Mouse (Mus musculus) midbrain, embryonic 14.5 days (tissue): ENCODE measurements around the gene Rsbn1l. TPM values are rescaled to one million over a fixed set of nuclear protein-coding genes. Genes with fewer than 3 reads are reported as not detected.

Source experiments
- ATAC-seq: fragments of 200-750 bp; cut with Nextera tagmentation; 2 replicates; pipeline ENCODE4 v1.8.0; 2017; ENCODE audit warnings: moderate number of reproducible peaks, moderate library complexity; ENCODE audit not compliant: low FRiP score, low TSS enrichment
- DNase-seq: peaks from one replicate; pipeline ENCODE4 v3.0.0-alpha.2; 2015
- H3K27ac ChIP-seq: fragments of 300-500 bp; sonication (generic); replicated peaks from 2 replicates; pipeline ENCODE4 v1.5.1; 2014; ENCODE audit warnings: mild to moderate bottlenecking, low read depth, low read length, moderate library complexity
- H3K27me3 ChIP-seq: fragments of 300-500 bp; sonication (generic); 2 replicates; pipeline ENCODE4 v1.6.1; 2014; ENCODE audit warnings: low read length, control low read depth, mixed read lengths; ENCODE audit not compliant: control insufficient read depth, insufficient read depth
- H3K36me3 ChIP-seq: fragments of 300-500 bp; sonication (generic); 2 replicates; pipeline ENCODE4 v1.6.1; 2014; ENCODE audit warnings: low read length, control low read depth; ENCODE audit not compliant: control insufficient read depth, insufficient read depth
- H3K4me1 ChIP-seq: fragments of 300-500 bp; sonication (generic); 2 replicates; pipeline ENCODE4 v1.6.1; 2014; ENCODE audit warnings: mild to moderate bottlenecking, antibody characterized with exemption, low read length, control low read depth; ENCODE audit not compliant: control insufficient read depth, insufficient read depth
- H3K4me2 ChIP-seq: fragments of 300-500 bp; sonication (generic); 2 replicates; pipeline ENCODE4 v1.6.1; 2014; ENCODE audit warnings: mild to moderate bottlenecking, low read length, moderate library complexity
- H3K4me3 ChIP-seq: fragments of 300-500 bp; sonication (generic); replicated peaks from 2 replicates; pipeline ENCODE4 v1.5.1; 2014; ENCODE audit warnings: low read depth, low read length
- H3K9ac ChIP-seq: fragments of 300-500 bp; sonication (generic); replicated peaks from 2 replicates; pipeline ENCODE4 v1.6.1; 2014; ENCODE audit warnings: mild to moderate bottlenecking, low read length, moderate library complexity
- H3K9me3 ChIP-seq: fragments of 300-500 bp; sonication (generic); 2 replicates; pipeline ENCODE4 v1.6.1; 2016; ENCODE audit warnings: low read length, control low read depth, mixed read lengths; ENCODE audit not compliant: control insufficient read depth
- WGBS: fragments of 180-500 bp; shearing (Covaris S2); extraction: QIAGEN DNeasy Blood & Tissue Kit; methylation state at CpG from one replicate; pipeline ENCODE4 v1.1.7; 2014; 5-methylcytosine and 5-hydroxymethylcytosine counted together
- polyA plus RNA-seq: library from polyadenylated mRNA; unstranded; fragments of >200 nt; fragmentation: Nextera tagmentation; extraction: Ambion mirVana; gene quantifications from 2 replicates; pipeline ENCODE4 v1.2.1, GENCODE M21; 2014

The Rsbn1l gene
- 5.7 and 6.6 TPM in 2 replicates for polyA plus RNA-seq

DNA sequence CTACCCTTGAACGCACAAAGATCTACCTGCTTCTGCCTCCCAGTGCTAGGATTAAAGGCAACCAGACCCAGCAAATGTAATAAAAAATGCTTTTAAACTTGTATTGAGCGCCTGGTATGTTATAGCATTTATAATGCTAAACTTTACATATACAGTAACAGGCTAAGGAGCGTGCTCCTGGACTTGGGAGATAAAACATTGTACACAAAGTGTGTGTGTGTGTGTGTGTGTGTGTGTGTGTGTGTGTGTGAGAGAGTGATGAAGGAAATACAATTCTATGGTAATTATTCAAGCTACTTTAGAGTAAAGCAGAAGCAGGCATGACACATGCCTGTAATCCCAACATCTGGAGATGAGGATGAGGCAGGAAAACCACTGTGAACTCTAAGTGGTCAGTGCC is at the start of gene Rsbn1l:
TSS of gene Rsbn1l (minus strand) at position 101 of the 400 bp plus-strand sequence.
- ATAC-seq (no peak), DNase-seq (no peak)
- H3K27ac ChIP-seq, result no peak within 1 kb of the TSS
- H3K9me3 ChIP-seq, result peaks cover 6% of the 10 kb centered on the region; the same call in 1 of the 2 replicates
- H3K36me3 ChIP-seq, result no peaks in the 10 kb centered on the region
- no peak within 1 kb of the TSS for H3K9ac ChIP-seq
- WGBS, result 96% methylated on average over 3 of the region's 3 CpGs
- H3K27me3 ChIP-seq, result no peaks in the 10 kb centered on the region
- H3K4me1 ChIP-seq, result peaks cover 3% of the 10 kb centered on the region; the same call in 1 of the 2 replicates
- no peak within 1 kb of the TSS for H3K4me2 ChIP-seq
- no peak within 1 kb of the TSS for H3K4me3 ChIP-seq

DNA sequence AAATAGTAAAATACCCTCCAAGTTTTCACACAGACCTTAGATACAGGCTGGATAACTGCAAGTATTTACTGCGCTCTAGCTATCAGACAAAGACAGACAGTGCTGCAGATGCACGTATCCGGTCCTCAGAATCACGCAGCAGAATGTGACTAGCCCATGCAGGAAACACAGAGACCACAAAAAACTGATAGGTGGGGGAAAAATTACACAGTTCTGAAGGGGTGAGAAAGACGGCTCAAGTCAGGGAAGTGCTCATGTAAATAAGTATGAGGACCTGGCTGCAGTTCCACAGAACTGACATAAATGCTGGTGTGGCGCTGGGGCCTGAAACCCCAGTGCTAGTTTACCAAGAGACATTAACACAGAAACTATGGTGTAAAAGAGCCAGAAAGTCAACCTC is 46.5 kb upstream of the Rsbn1l start:
- H3K4me1 ChIP-seq, result no peaks in the 10 kb centered on the region
- 96% methylated on average over 6 of the region's 6 CpGs for WGBS
- no peak for ATAC-seq
- no peaks in the 10 kb centered on the region for H3K9me3 ChIP-seq
- H3K27me3 ChIP-seq, result no peaks in the 10 kb centered on the region
- H3K27ac ChIP-seq, result no peak overlapping the region
- H3K9ac ChIP-seq, result no peak overlapping the region
- H3K4me3 ChIP-seq, result no peak overlapping the region
- H3K36me3 ChIP-seq, result peaks cover 76% of the 10 kb centered on the region
- no peak overlapping the region for H3K4me2 ChIP-seq
- DNase-seq, result no peak

GRCm38 (mm10) chr5:21001622-21002315 is 45.6 kb upstream of the Rsbn1l start:
- Histone ChIP-seq H3K4me2 (no peak overlapping the region), H3K27ac (no peak overlapping the region), H3K9me3 (no peaks in the 10 kb centered on the region), H3K36me3 (peaks cover 78% of the 10 kb centered on the region), H3K4me3 (no peak overlapping the region), H3K4me1 (no peaks in the 10 kb centered on the region), H3K9ac (no peak overlapping the region), H3K27me3 (no peaks in the 10 kb centered on the region)
- DNase-seq (no peak), ATAC-seq (no peak)
- 97% methylated on average over 10 of the region's 10 CpGs for WGBS

GRCm38 (mm10) chr5:20998427-20998826 is 42.2 kb upstream of the Rsbn1l start:
- Histone ChIP-seq H3K27ac (no peak overlapping the region), H3K9me3 (no peaks in the 10 kb centered on the region), H3K4me3 (no peak overlapping the region), H3K4me1 (no peaks in the 10 kb centered on the region), H3K27me3 (no peaks in the 10 kb centered on the region), H3K4me2 (no peak overlapping the region), H3K36me3 (peaks cover 86% of the 10 kb centered on the region), H3K9ac (no peak overlapping the region)
- DNase-seq, result no peak
- ATAC-seq, result no peak
- WGBS, result 94% methylated on average over 6 of the region's 6 CpGs

DNA sequence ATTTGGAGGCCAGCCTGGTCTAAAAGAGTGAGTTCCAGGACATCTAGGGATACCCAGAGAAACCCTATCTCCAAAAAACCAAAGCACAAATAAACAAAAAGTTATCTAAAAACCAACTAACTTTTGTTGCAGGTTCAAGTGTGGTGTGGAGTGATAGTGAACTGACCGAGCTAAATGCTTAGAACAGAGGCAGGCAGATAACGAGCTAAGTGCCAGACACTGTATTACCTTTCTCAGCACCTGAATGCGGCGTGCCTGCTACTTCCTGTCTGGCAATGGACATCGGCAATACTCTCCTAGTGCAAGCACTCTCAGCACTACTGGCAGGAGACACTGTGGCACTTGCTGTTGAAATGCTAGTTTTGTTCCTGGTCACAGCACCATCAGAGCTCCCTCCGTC is 41.4 kb upstream of the Rsbn1l start:
- no peak overlapping the region for H3K27ac ChIP-seq
- H3K27me3 ChIP-seq, result no peaks in the 10 kb centered on the region
- 99% methylated on average over 6 of the region's 6 CpGs for WGBS
- DNase-seq (no peak), ATAC-seq (no peak)
- H3K9me3 ChIP-seq, result no peaks in the 10 kb centered on the region
- no peak overlapping the region for H3K4me2 ChIP-seq
- no peak overlapping the region for H3K4me3 ChIP-seq
- no peaks in the 10 kb centered on the region for H3K4me1 ChIP-seq
- H3K9ac ChIP-seq, result no peak overlapping the region
- H3K36me3 ChIP-seq, result peaks cover 79% of the 10 kb centered on the region

DNA sequence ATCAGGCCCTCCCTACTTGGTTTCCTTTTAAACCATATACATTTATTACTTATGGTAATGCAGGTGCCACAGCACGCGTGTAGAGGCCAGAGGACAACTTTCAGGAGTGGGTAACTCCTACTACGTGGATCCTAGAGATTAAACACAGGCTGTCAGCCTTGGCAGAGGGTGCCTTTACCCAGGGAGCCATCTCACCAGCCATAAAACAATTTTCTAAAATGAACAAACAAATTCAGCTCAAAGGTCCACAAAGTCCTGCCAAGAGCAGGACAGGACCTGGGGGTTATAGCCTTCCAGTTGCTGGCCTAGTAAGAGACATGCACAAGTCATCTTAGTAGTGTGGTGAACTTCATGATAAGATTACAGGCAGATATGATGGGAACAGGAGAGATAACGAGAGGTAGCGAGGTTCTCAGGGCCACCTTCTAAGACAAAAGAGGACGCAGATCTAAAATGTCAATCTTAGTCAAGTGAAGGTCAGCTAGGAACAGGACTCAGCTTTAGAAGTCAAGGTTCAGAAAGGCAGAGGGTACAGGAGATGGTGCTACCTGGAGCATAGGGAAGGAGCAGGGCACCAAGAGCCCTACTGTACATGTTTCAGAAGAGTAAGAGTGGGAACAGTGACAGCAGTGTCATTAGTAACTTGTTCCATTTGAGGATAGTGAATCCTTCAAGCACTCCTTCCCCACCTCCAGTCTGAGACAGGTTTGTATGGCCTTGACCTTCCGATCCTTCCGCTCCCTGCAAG is 34.0 kb upstream of the Rsbn1l start:
- Histone ChIP-seq H3K9ac (no peak overlapping the region), H3K27me3 (no peaks in the 10 kb centered on the region), H3K36me3 (peaks cover 74% of the 10 kb centered on the region), H3K4me3 (no peak overlapping the region), H3K4me2 (no peak overlapping the region), H3K4me1 (no peaks in the 10 kb centered on the region), H3K9me3 (no peaks in the 10 kb centered on the region), H3K27ac (no peak overlapping the region)
- no peak for ATAC-seq
- 98% methylated on average over 8 of the region's 8 CpGs for WGBS
- no peak for DNase-seq

- DNase-seq, result no peak
- WGBS, result 96% methylated on average over 8 of the region's 8 CpGs
- no peaks in the 10 kb centered on the region for H3K4me1 ChIP-seq
- no peak overlapping the region for H3K4me2 ChIP-seq
- no peak overlapping the region for H3K27ac ChIP-seq
- H3K9me3 ChIP-seq, result no peaks in the 10 kb centered on the region
- H3K36me3 ChIP-seq, result peaks cover 60% of the 10 kb centered on the region
- no peaks in the 10 kb centered on the region for H3K27me3 ChIP-seq
- H3K9ac ChIP-seq, result no peak overlapping the region
- no peak for ATAC-seq
- no peak overlapping the region for H3K4me3 ChIP-seq
Observed at GRCm38 (mm10) chr5:20986271-20986670, 30.1 kb upstream of the Rsbn1l start.

DNA sequence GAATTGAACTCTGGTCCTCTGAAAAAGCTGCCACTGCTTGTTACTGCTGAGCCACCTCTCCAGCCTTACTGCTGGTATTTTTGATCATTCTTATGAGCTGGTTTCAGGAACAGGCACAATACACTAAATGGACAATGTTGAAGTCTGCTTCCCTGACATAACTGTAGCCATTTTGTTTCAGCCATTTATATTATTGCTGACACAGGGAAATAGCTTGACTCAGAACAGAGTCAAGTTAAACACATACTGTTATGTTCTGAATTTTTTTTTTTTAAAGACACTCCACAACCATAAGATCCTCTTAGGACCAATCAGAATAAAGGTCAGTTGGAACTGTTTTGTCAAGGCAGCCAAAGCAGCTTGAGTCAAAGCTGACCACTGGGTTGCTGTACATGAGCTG is 27.3 kb upstream of the Rsbn1l start:
- Histone ChIP-seq H3K27me3 (no peaks in the 10 kb centered on the region), H3K9ac (no peak overlapping the region), H3K9me3 (no peaks in the 10 kb centered on the region), H3K4me3 (no peak overlapping the region), H3K27ac (no peak overlapping the region), H3K4me2 (no peak overlapping the region), H3K4me1 (no peaks in the 10 kb centered on the region), H3K36me3 (peaks cover 33% of the 10 kb centered on the region)
- DNase-seq, result no peak
- ATAC-seq, result no peak

DNA sequence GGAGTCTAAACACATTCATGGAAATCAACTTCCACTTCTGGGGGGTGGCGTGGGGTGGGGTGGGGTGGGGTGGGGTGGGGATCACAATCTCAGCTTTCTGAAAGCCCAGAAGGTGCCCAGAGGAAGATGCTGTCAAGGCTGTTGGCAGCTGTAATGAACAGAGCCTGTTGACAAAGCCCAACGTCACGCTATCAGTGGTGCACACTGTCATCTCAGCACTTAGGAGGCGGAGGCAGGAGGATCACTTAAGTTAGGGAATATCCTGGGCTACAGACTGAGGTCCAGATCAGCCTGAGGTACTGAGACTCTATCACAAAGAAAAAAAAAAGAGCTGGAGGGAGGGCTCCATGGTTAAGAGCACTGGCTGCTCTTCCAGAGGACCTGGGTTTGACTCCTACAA is 18.5 kb upstream of the Rsbn1l start:
- Histone ChIP-seq H3K4me3 (no peak overlapping the region), H3K27ac (no peak overlapping the region), H3K9me3 (no peaks in the 10 kb centered on the region), H3K36me3 (no peaks in the 10 kb centered on the region), H3K9ac (no peak overlapping the region), H3K4me2 (no peak overlapping the region), H3K4me1 (no peaks in the 10 kb centered on the region), H3K27me3 (no peaks in the 10 kb centered on the region)
- no peak for ATAC-seq
- WGBS, result 85% methylated on average over 4 of the region's 4 CpGs
- DNase-seq, result no peak
